Mouse (Mus musculus) heart, postnatal 25 days (tissue): ENCODE measurements around the gene Mrvi1. TPM values are rescaled to one million over a fixed set of nuclear protein-coding genes. Genes with fewer than 3 reads are reported as not detected.
A peak's percentile ranks its signal among the peaks of the same experiment; 100 is the strongest.

Experiments
- DNase-seq: peaks from one replicate; pipeline ENCODE4 v3.0.0; 2022; ENCODE audit warnings: low spot score
- intact Hi-C: fragments of 180-260 bp; cut with DNase I; formaldehyde crosslinking; loops from one replicate; pipeline ENCODE4 v1.15.1; 2025
- total RNA-seq, 2 experiments: library from RNA; stranded (reverse); gene quantifications; 2 replicates each; pipeline ENCODE4 v1.2.3; 2021

The Mrvi1 gene
- total RNA-seq, 2 experiments from 2014 or later: 10.6 to 16.1 TPM

DNA sequence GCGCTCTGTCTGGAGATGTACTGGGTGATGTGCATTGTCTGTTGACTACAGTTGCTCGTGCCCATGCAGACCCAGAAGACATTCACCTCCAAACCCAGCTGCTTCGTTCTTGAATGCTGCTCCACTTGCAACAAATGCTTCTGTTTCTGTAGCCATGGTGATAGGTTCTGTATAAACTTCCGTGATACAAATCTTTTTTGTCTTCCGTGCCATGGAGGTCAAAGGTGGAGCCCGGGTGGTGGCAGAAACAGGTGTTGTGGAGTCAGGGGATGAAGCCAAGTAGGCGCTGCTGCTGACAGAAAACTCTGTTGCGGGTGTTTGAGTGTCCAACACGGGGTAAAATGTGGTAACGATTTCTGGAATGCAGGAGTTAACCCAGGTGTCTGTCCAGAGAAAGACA, 128.7 kb downstream of the Mrvi1 start:
- intact Hi-C loops: no loop called here
- DNase-seq: no peak

DNA sequence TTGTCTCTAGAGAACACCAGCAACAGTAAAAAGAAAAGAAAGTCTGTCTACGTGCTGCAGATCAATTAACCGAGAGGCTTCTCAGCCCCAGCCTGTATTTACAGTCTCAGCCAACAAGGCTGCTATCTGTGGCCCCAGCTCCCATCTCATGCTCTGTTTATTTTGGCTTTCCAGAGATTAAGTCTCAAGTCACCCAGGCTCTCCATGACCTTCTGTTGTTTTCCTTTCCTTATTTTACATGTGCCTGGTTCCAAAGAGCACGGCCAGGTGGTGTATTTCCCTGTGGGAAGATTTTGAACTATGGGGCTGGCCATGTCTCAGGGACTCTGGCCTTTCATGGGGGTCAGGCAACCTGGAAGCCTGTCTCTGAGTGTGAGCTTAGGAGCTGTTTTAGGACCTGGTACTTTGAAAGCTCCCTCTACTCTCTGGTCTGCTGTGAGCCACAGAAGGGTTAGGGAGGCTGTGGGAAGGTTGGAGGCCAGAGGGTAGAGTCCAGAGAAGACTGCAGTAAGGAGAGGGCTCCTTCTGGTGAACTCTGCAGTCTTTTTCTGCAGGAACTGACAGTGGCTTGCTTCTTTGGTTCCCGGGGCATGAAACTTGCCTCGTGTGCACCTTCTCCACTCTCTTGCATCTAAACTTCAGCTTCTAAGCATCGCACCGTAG, 130.6 kb downstream of the Mrvi1 start:
- intact Hi-C loops: no loop called here
- no peak for DNase-seq

DNA sequence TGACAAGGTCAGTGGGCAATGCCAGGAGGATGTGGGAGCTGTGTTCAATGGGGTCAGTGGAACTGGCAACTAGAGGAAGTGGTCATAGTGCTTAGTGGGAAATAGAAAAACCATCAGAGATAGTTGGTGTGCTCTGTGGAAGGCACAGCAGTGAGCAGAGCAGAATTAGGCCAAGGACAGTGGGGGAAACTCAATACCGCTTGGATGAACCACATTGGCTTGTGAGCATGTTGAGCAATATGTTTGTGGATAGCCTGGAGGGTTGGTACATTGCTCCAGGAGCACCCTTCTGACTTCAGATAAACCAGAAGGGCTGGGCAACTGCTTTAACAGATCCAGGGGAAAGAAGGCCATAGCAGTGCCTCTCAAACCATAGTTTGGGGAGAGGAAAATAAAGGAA, 133.9 kb downstream of the Mrvi1 start:
- no peak for DNase-seq
- intact Hi-C loops: no loop called here

DNA sequence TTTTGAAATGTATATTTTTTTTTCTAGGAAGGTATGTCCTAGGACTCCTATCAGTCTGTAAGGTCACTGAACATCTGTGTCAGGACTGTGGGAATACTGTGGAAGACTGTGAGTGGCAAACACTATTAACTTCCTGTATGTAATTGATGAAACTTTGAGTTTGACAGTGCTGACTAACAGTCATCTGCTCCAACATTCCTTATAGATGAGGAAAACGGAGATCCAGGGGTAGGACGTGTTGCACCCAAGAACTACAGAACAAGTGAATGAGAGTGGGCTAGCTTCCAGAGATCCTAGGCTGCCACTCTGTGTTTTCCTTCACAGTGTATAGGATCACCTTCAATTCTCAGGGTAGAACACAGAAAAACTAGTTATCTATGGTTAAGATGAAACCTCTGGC, 134.9 kb downstream of the Mrvi1 start:
- no peak for DNase-seq
- intact Hi-C loops: no loop called here

DNA sequence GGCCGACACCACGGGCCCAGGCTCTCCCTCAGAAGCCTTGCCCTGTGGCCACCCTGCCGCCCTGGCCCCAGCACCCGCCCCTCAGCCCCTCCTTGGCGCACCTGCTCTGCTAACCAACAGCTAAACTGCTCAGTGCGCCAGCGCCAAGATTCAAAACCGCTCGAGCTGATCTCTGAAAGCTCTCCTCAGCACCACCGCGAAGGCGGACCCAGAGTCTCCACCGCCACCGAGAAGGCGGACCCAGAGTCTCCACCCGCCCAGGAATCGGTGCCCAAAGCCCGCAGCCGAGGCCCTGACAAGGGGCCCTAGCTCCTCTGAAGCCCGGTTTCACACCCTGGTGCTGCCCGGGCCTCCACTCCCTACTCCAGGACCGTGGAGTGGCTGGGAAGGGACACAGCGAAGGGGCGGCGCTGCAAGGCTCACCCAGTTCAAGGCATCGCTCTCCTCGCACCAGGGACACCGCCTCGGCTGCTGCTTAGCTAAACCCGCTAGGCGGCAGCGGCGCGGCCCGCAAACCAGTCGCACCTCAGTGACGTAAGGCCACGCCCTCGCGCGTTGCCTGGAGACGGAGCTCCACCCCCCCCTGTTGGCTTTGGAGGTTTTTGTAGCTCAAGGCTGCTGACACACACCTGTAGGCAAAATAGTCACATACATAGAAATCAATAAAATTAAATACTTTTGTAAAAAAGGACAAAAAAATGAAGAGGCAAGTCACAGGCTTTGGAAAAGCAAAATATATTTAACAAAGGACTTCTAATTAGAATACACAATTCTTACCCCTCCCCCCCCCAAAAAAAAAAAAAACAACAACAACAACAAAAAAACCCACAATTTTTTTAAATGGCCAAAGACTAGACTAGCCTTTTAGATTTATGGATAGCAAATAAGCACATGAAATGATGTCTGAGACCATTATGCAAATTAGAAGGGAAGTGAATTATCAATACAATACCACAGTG, 138.1 kb downstream of the Mrvi1 start, which contains the start of gene Rnf141:
Gene Rnf141 (minus strand): TSS at position 542 of the 959 bp plus-strand sequence.
- DNase-seq: peak; percentile 82
- intact Hi-C loops: no loop called here

DNA sequence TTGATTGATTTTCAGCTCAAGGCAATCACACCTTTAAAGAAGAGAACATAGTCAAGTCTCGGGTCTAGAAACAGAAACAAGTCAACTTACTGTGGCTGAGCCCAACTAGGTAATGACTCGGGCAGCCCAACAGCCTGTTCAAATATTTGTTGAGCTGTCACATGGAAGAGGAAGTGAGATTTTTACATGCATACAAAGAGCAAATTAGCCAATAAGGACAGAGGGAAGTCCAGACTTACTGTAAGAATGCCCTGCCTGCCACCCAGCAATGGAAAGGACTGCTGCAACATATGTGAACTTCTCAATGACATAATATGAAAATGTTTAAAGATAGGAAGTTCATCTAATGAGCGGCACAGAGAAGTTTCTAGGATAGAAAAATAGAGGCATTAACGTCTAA, 141.9 kb downstream of the Mrvi1 start:
- intact Hi-C loops: no loop called here
- no peak for DNase-seq

DNA sequence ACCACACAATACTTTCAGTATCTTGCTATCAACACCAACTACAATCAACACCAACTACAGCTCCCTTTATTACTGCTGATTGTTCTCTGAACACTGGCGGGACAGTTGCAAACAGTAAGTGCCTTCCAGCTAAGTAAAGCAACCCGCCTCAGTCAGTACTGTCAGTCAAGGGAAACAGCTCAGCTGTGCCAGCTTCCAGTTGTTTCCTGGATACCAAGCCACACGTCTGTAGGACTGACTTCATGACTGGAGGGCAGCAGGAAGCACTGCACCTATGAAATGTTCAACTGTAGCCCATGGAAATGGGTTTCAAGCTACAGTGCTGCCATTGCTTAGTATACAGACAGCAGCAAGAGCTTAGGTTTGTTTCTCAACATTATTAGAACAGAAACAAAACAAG, 147.7 kb downstream of the Mrvi1 start:
- intact Hi-C loops: no loop called here
- DNase-seq: no peak

DNA sequence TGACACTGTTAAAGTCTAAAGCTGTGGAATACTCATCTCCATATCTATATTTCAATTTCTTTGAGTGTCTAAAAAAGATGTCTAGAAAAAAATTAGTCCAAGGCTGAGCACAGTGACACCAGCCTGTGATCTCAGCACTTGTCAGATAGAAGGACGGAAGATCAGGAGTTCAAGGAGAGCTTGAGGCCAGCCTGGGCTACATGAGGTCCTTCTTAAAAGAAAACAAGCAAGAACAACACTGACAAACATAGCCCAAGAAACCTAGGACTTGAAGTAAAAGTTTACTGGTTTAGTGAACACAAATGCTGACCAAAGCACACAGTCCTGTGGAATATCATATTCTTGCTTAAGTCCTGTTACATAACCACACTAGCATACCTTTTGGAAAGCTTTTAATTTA, 148.2 kb downstream of the Mrvi1 start:
- no peak for DNase-seq
- intact Hi-C loops: no loop called here

DNA sequence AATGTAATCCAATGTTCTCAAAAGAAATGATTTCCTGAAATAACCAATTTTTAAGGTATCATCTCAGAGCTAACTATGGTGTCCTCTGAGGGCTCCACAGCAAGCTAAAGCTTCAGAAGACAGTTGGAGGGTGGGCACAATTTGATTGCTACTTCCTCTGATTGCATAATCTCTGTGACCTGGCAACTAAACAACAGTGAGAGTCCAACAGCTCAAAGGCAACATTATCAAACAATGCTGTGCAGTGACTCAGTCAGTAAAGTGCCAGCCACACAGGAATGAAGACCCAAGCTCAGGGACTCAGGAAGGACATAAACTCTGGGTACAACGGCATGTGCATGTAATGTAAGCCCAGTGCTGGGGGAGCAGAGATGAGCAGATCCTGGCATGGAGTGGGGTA, 149.2 kb downstream of the Mrvi1 start:
- no peak for DNase-seq
- intact Hi-C loops: no loop called here

DNA sequence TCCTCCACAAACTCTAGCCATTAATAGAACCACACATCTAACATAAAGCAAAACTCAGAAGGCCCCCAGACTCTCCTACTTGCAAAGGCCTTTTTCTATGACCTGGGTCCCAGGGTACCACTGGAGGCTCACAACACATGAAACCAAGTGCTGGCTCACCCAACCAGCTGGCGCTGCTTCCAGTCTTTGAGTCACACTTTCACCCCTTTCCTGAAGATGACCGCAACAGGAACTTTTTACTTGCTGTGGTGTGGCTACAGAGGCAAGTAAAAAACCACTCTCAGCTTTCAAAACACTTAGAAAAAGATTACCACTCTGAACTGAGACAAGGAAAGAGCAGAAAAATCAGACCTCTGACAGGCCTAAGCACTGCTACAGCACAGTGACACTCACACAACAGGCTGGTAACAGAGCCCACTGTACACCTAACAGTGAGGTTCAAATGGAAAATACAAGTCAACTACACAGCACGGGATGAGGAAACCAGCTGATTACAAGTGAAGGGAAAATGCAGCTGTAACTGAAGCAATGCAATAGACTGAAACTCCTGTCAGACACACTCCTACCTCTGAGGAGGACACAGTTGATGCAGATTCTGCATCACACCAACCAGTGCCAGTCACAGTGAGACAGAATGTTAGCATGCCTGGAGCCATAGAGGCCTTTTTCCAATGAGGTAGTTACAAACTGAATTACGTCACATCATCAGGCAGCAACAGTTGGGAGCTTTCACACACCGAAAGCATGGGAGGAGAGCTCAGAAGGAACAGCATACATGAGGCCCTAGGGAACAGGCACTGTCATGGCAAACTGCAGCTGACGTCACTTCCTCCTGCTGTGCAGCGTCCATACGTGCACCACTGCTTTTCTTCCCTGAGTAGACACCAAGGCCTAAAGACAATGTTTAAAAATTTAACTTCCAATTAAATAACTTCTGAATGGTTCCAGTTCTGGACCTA, 158.0 kb downstream of the Mrvi1 start:
- intact Hi-C loops: no loop called here

DNA sequence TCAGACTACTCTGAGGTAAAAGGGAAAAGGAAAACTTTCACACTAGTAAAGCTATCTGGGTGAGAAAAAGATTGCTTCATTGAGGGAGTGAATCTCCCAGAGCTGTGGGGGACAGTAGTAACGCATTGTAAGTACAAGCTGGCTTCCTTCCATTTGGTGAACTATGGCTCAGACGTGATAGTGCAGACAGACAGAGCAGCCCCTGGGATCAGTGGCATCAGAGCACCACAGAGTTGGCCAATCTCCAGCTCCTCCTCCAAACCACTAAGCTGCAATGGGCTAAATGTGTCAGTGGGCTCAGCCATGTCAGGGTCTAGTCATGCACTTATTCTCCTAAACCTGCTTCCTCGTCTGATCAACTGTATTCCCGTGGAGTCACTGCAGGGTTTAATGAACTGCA, 158.7 kb downstream of the Mrvi1 start:
- DNase-seq: no peak

More for the DNA sequence above, 158.0 kb downstream of the Mrvi1 start:
- no peak for DNase-seq

DNA sequence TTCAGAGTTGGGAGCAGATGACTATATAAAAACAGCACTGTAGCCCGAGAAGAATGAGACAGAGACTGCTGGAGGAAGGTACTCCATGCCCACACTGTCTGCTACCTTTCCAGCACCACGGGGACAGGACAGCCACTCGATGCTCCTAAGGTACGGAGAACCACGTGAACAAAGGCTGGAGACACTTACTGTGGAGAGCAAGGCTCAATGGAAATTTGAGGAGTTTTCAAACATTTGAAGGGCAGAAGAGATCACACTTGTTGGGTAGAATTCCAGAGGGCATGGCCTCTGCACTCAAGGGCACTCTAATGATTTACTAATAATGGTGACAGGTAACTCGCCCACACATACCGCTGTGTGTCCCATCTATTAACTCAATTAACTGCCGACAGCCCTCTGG, 159.2 kb downstream of the Mrvi1 start:
- no peak for DNase-seq
- intact Hi-C loops: no loop called here

More for the DNA sequence above, 158.7 kb downstream of the Mrvi1 start:
- intact Hi-C loops: no loop called here

DNA sequence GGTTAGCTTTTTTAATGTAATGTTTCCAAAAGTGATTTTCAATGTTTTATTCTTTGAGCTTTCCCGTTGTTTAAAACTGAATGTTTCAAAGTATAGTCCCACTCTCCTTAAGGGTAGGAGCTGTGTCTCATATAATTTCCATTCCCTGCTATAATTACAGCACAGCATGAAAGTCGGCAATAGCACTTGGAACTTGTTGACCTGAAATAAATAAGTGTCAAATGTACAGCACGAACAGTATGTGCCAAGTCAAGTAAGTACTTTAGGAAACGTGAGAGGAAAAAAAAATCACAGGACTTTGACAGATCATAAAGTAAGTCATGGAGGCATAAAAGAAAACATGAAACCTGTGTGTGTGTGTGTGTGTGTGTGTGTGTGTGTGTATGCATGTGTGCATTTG, 160.2 kb downstream of the Mrvi1 start:
- DNase-seq: no peak

DNA sequence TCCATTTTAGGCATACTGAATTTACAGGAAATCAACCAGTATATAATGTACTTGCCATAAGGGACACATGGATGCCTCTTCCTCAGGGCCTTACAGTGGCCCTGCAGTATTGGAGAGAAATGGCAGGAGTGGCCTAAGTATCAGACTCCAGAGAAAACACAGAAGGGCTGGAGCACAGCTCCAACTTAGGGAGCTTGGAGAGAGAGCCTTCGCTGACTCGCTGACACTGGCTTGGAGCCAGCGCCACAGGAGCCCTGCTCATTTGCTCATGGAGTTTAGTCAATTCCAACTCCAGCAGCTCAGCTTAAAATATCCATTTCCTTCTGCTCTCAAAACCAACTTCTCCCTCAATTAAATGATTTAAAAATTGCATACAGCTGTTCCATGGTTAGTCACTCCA, 160.6 kb downstream of the Mrvi1 start:
- no peak for DNase-seq
- intact Hi-C loops: no loop called here

More for the DNA sequence above, 160.2 kb downstream of the Mrvi1 start:
- intact Hi-C loops: no loop called here

DNA sequence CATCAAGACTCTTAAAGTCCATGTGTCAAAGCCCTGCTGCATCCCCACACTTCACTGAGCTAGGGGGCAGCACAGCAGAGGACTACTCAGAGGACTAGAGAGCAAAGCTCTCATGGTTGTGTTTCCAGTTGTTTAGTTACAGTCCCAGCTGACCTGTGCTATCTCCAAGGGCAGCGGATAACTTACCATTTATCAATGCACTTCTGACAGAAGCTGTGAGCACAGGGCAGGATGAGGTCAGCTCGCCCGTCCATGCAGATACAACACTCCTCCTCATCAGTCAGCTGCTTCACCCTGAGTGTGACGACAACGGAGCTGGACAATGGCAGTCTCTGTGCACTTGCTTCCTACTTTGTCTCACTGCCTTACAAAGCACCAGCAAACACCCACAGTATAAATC, 161.2 kb downstream of the Mrvi1 start:
- intact Hi-C loops: no loop called here
- DNase-seq: no peak

DNA sequence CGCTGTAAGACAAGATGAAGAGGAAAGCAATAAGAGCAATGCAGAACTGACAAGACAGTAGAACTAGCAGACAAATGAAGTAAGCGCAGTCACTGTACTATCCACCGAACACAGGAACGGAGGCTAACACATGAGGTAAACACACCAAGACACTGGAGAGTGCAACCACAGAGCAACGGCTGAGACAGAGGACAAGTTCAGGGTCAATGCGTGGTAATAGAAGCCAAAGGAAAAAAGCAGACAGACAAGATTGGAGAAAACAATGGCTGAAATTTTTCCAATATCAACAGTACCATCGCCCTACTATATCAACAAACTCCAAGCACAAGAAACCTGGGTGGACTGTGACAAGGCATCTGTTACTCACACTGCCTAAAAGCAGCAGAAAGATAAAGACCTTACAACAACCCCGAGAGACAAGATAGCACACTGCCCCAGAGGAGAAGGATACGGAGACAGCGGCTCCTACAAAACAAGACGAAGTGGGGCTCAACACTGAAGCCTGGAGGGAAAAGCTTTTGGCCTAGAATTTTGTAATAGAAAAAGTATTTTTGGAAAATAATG, 163.4 kb downstream of the Mrvi1 start:
- DNase-seq: no peak
- intact Hi-C loops: no loop called here
